Mouse (Mus musculus): ENCODE measurements around the gene Cacna1c. TPM values are rescaled to one million over a fixed set of nuclear protein-coding genes. Genes with fewer than 3 reads are reported as not detected.
"Not testable (repeated sequence)": the region's sequence is repeated elsewhere in the genome, so short reads cannot be mapped to it uniquely, and the experiment has no call there.

Gene Cacna1c
- total RNA-seq, 2 experiments from 2014 or later, result 53.4 to 54.5 TPM

DNA sequence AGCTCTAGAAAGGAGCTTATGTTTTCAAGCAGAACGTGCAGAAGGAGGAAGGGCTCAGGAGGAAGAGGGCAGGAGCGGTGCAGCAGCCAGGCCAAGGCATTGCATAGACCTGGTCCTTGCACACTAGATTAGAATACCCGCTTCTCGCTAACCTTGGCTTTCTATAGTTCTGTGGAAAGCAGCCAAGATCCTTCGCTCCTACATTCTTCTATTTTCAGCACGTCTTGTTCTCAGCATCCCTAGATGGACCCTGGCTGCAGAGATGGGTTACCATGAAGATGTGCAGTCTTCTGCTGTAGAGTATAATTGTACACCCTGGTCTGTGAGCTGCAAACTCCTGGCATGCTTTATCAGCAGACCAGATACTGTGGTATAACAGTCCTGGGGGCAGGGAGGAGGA lies 18.0 kb upstream of the Cacna1c start:
- no peak for DNase-seq (ENCODE audit: low spot score in 2 of 2)

DNA sequence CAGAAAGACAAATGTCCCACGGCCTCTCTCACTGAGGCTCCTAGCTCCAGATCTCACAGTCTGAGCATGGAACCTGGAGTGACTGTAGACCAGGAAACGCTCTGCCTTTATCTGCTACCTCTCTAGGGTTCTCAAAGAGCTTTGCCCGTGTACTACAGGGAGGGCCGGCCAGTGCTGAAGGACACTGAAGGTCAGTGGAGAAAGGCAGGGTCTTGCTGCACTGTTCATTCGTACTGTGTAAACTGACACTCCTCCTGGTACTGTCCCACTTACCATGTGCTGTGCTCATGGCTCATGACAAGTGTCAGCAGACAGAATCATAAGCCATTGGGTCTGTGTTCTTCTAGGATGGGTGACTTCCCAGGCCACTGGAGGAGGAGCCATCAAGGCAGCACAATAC lies 17.2 kb upstream of the Cacna1c start:
- no peak for DNase-seq (ENCODE audit: low spot score in 2 of 2)

DNA sequence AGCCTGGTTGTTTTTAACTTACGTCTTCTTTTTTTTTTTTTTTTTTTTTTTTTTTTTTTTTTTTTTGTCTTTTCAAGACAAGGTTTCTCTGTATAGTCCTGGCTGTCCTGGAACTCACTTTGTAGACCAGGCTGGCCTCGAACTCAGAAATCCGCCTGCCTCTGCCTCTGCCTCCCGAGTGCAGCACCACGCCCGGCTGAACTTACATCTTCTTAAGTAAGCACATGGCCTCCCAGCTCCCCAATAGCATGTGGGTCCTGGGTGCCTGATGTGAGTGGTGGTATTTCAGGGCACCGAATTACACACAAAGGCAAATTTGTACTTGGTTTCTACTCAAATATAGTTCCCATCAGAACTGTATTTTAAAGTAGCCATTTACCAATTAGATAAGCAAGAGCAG lies 9.8 kb upstream of the Cacna1c start:
- not testable (repeated sequence) for DNase-seq (ENCODE audit: low spot score in 2 of 2)

DNA sequence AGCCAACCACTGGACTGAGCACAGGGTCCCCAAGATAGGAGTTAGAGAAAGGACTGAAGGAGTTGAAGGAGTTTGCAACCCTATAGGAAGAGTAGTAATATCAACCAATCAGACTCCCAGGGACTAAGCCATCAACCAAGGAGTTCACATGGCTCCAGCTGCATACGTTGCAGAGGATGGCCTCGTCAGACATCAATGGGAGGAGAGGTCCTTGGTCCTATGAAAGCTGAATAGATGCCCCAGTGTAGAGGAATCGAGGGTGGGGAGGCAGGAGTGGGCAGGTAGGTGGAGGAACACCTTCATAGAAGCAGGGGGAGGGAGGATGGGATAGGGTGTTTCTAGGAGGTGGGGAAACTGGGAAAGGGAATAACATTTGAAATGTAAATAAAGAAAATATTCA lies 8.7 kb upstream of the Cacna1c start:
- DNase-seq (ENCODE audit: low spot score in 2 of 2), result no peak

GRCm38 (mm10) chr6:119204286-119204685 lies 8.1 kb upstream of the Cacna1c start:
- no peak for DNase-seq (ENCODE audit: low spot score in 2 of 2)

DNA sequence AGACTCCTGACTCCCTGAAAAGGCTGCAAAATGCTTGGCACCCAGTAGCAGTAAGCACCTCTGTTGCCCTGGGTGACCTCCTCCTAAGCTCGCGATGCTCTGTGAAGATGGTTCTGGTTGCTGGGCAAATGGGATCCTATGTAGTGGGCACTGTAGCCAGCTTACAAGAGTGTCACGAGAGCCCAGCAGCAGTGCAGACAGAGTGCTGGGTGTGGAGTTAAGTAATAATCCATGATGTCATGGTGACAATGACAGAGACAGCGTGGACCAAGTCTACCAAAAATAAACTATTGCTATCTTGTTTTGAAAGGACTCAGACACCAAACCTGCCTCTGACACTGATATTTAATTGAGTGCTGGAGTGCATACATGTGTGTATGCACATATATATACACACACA lies 5.4 kb upstream of the Cacna1c start:
- no peak for DNase-seq (ENCODE audit: low spot score in 2 of 2)

DNA sequence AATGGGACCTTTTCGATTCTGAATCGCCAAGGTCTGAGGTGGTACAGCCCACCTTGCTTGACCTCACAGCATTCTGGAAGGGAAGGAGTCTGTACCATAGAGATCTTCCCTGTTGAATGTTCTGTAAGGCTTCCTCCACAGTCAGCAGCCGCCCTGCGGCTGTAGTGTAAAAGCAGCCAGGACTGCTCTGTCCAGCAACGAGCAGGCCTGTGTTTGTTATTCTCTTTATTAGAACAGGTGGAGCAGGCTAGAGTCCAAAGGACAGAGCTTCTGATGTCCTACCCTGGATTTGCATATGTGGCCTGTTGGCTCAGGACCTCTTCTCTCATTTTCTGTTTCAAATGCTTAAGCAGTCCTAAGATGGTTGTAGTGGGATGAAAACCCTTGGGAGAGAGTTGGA lies 4.1 kb upstream of the Cacna1c start:
- no peak for DNase-seq (ENCODE audit: low spot score in 2 of 2)

GRCm38 (mm10) chr6:119199274-119199879 lies 3.2 kb upstream of the Cacna1c start:
- no peak for DNase-seq (ENCODE audit: low spot score in 2 of 2)

GRCm38 (mm10) chr6:119198534-119199273 lies 2.5 kb upstream of the Cacna1c start:
- DNase-seq (ENCODE audit: low spot score in 2 of 2), result no peak

GRCm38 (mm10) chr6:119194601-119195000 lies 1.6 kb downstream of the Cacna1c start:
- DNase-seq (ENCODE audit: low spot score in 2 of 2), result no peak

GRCm38 (mm10) chr6:119194161-119194560 lies 2.1 kb downstream of the Cacna1c start:
- no peak for DNase-seq (ENCODE audit: low spot score in 2 of 2)

GRCm38 (mm10) chr6:119193571-119194154 lies 2.6 kb downstream of the Cacna1c start:
- DNase-seq (ENCODE audit: low spot score in 2 of 2), result no peak

- DNase-seq (ENCODE audit: low spot score in 2 of 2), result no peak
Measured at GRCm38 (mm10) chr6:119191478-119191877, 4.7 kb downstream of the Cacna1c start.

GRCm38 (mm10) chr6:119187631-119188030 lies 8.6 kb downstream of the Cacna1c start:
- DNase-seq (ENCODE audit: low spot score in 2 of 2), result no peak

DNA sequence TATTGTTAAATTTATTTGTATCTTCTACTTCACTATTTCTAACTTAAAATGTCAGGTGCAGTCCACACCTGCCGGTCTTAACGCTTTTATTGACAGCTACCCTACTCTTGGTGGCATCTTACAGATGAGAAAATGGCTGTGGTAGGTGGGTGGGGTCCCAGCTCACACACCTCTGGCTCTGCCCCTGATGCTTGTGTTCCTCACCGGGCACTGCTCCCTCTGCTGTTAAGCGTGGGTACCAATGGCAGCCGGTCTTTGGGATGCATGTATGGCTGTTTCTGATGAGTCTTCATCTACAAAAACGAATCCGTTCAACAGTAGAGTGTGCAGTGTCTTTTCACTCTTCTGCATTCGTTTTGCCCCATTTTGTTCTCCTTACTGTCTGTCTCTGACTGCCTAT lies 9.6 kb downstream of the Cacna1c start:
- peak in 1 of 2 experiments; percentile 14 for DNase-seq (ENCODE audit: low spot score in 2 of 2)

- no peak for DNase-seq (ENCODE audit: low spot score in 2 of 2)
Measured at GRCm38 (mm10) chr6:119183781-119184180, 12.4 kb downstream of the Cacna1c start.

DNA sequence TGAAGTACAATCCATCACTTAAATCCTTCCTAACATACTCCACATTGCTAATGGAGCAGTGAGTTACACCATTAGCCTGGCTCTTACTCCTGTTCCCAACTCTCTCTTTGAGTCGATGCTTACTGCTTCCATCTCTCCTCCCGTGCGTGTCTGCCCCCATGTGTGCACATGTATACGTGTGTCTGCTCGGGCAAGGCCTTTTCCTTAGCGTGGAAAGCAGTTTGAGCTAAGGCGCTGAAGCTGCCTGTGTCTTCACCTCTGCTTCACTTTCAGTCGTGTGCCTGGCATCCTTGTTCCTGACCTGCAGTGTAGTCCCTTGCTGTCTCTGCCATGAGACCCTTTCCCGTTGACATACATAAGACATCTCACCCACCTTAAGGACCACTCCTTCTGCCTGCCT lies 14.0 kb downstream of the Cacna1c start:
- no peak for DNase-seq (ENCODE audit: low spot score in 2 of 2)

DNA sequence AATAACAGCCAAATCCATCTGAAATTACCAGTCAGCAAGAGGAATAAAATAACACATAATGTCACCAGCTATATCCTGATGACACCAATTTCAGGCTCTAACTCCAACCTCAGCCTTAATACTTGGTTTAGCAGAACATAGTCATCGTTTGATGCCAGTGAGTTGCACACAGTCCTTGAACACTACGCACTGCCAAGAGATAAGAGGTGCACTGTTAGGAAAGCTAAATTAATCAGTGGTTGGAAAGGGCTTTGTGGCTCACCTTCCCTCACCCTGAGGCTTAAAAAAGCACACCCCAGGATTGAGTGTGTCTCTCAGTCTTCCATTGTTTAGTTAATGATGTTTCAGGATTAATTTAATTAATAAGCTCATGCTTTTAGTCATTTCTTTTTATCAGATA lies 16.0 kb downstream of the Cacna1c start:
- no peak for DNase-seq (ENCODE audit: low spot score in 2 of 2)

- no peak for DNase-seq (ENCODE audit: low spot score in 2 of 2)
Measured at GRCm38 (mm10) chr6:119177101-119177500, 19.1 kb downstream of the Cacna1c start.

DNA sequence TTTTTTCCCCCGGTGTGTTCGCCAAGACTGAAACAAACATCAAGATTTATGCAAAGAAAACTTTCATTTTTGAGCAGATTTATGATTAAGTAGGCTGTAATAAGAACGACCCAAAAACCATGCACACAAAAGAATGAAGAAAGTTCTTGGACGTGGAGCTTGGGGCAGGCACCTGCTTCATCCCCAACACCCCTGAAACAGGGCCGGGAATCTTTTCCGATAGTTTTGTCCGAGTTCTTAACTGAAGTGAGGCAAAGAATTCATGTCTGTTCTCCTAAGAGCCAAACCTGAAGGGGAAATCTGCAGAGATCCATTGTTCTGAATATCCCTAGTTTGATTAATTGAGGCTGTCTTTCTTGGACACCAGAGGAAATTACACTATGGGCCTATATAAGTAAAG lies 20.1 kb downstream of the Cacna1c start:
- DNase-seq (ENCODE audit: low spot score in 2 of 2), result no peak

DNA sequence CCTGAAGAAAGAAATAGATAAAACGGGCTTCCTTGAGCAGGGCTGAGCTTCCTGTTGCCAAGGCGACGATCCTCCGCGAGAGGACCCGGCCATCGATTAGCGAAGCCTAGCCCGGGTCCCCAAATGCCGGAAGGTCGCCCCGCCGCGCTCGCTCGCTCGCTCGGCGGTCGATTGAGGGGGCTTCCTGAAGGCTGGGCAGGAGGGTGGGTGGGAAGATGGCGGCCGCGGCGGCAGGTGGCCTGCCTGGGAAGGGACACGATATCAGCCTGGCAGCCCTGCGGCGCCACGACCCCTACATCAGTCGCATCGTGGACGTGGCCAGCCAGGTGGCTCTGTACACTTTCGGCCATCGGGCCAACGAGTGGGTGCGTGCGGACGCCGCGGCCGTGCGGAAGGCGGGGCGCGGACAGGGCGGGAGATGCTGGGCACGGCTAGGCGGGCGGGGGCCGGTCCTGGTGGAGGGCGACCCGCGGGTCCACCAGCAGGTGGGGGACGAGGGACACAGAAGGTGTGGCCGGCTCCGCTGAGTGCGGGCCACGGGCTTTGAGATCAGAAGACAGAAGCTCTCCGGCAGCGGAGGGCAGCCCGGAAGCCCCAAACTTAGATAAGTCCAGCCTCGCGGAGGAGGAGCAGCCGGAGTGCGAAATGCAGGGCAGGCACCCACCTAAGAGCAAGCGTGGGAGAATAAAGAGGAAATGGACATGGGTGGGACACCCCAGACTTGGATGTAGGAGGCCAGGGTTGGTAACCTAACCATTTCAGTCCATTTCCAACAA lies 21.0 kb downstream of the Cacna1c start, which contains the start of gene Dcp1b:
Gene Dcp1b, plus strand, starts transcription at position 176 of the 776 bp plus-strand sequence.
- DNase-seq (ENCODE audit: low spot score in 2 of 2), result peak; percentile 82 to 90

All from left cerebral cortex, adult 18-20 months (tissue).